Mouse (Mus musculus) limb, embryonic 14.5 days (tissue): Measurements from ENCODE around the gene Slc25a35. TPM values are rescaled to one million over a fixed set of nuclear protein-coding genes. Genes with fewer than 3 reads are reported as not detected.
"Not testable (repeated sequence)": the region's sequence is repeated elsewhere in the genome, so short reads cannot be mapped to it uniquely, and the experiment has no call there.

Experiments
- ATAC-seq: fragments of 200-750 bp; cut with Nextera tagmentation; 2 replicates; pipeline ENCODE4 v1.8.0; 2017; ENCODE audit warnings: low read depth, moderate number of reproducible peaks, moderate TSS enrichment; ENCODE audit not compliant: low FRiP score
- DNase-seq: peaks from one replicate; pipeline ENCODE4 v3.0.0-alpha.2; 2015; ENCODE audit warnings: low spot score
- H3K27ac ChIP-seq: fragments of 300-500 bp; sonication (generic); replicated peaks from 2 replicates; pipeline ENCODE4 v1.5.1; 2014; ENCODE audit warnings: low read depth, mild to moderate bottlenecking, low read length, moderate library complexity, mixed read lengths
- H3K27me3 ChIP-seq: fragments of 300-500 bp; sonication (generic); 2 replicates; pipeline ENCODE4 v1.6.1; 2014; ENCODE audit warnings: low read length, mixed read lengths; ENCODE audit not compliant: control insufficient read depth, insufficient read depth
- H3K36me3 ChIP-seq: fragments of 300-500 bp; sonication (generic); 2 replicates; pipeline ENCODE4 v1.6.1; 2014; ENCODE audit warnings: mild to moderate bottlenecking, low read length, moderate library complexity, mixed read lengths; ENCODE audit not compliant: control insufficient read depth, insufficient read depth
- H3K4me1 ChIP-seq: fragments of 300-500 bp; sonication (generic); 2 replicates; pipeline ENCODE4 v1.6.1; 2014; ENCODE audit warnings: antibody characterized with exemption, low read length, mixed read lengths; ENCODE audit not compliant: control insufficient read depth, insufficient read depth
- H3K4me2 ChIP-seq: fragments of 300-500 bp; sonication (generic); replicated peaks from 2 replicates; pipeline ENCODE4 v1.6.1; 2014; ENCODE audit warnings: low read depth, mild to moderate bottlenecking, low read length, moderate library complexity; ENCODE audit not compliant: severe bottlenecking
- H3K4me3 ChIP-seq: fragments of 300-500 bp; sonication (generic); replicated peaks from 2 replicates; pipeline ENCODE4 v1.5.1; 2014; ENCODE audit warnings: low read length
- H3K9ac ChIP-seq: fragments of 300-500 bp; sonication (generic); 2 replicates; pipeline ENCODE4 v1.6.1; 2014; ENCODE audit warnings: mild to moderate bottlenecking, low read depth, low read length, moderate library complexity; ENCODE audit not compliant: severe bottlenecking
- H3K9me3 ChIP-seq: fragments of 300-500 bp; sonication (generic); 2 replicates; pipeline ENCODE4 v1.6.1; 2016; ENCODE audit warnings: low read length; ENCODE audit not compliant: control insufficient read depth
- POLR2A ChIP-seq: fragments of 200-500 bp; IDR thresholded peaks from 2 replicates; pipeline ENCODE4 v1.8.0; 2012; ENCODE audit warnings: inconsistent platforms, mild to moderate bottlenecking, moderate library complexity, borderline replicate concordance; ENCODE audit not compliant: insufficient read depth, insufficient read length; ENCODE audit errors: extremely low read depth
- WGBS: fragments of 180-500 bp; shearing (Covaris S2); extraction: QIAGEN DNeasy Blood & Tissue Kit; methylation state at CpG from one replicate; pipeline ENCODE4 v1.1.7; 2014; 5-methylcytosine and 5-hydroxymethylcytosine counted together
- polyA plus RNA-seq, 2 experiments: library from polyadenylated mRNA; depleted of rRNA in 1 of 2; stranded (reverse) in 1 of 2; unstranded in 1 of 2; fragments of >200 nt; fragmentation: Nextera tagmentation in 1 of 2; extraction: Ambion mirVana in 1 of 2; gene quantifications; 2 replicates each; pipeline versions ENCODE4 v1.2.1 to v1.2.3; 2012 to 2014

The Slc25a35 gene
- polyA plus RNA-seq, 2 experiments: 2.8 to 4.7 TPM

DNA sequence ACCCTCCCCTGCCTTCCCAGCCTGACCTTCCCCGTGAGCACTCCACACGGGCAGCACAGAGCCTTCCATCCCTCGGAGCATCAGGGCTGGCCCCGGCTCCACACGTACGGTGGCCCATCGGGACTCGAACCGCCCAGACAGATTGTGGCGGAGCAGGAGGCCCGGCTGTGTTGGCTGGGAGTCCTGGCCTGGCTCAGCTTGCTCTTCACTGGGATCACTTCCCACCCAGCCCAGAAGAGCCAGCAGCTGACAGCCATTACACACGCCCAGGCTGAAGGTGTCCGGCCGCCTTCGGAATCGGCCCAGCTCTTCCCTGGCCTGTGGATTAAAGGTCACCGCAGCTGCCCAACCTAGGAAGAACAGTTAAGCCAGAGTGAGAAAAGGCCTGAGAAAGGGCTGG is 20.4 kb downstream of the Slc25a35 start:
- ATAC-seq: no peak
- no peak for TF ChIP-seq POLR2A
- DNase-seq: no peak
- Histone ChIP-seq H3K9ac (no peak overlapping the region), H3K27ac (no peak overlapping the region), H3K4me2 (no peak overlapping the region), H3K4me3 (no peak overlapping the region), H3K27me3 (no peaks in the 10 kb centered on the region), H3K36me3 (peaks cover 61% of the 10 kb centered on the region), H3K9me3 (no peaks in the 10 kb centered on the region), H3K4me1 (no peaks in the 10 kb centered on the region)
- WGBS: 91% methylated on average over 17 of the region's 17 CpGs

GRCm38 (mm10) chr11:68993122-68993521 is 25.2 kb downstream of the Slc25a35 start:
- 91% methylated on average over 7 of the region's 7 CpGs for WGBS
- Histone ChIP-seq H3K27me3 (no peaks in the 10 kb centered on the region), H3K9ac (no peak overlapping the region), H3K4me2 (no peak overlapping the region), H3K27ac (no peak overlapping the region), H3K36me3 (peaks cover 91% of the 10 kb centered on the region), H3K4me1 (no peaks in the 10 kb centered on the region), H3K9me3 (no peaks in the 10 kb centered on the region), H3K4me3 (no peak overlapping the region)
- ATAC-seq: no peak
- no peak for TF ChIP-seq POLR2A
- DNase-seq: no peak

DNA sequence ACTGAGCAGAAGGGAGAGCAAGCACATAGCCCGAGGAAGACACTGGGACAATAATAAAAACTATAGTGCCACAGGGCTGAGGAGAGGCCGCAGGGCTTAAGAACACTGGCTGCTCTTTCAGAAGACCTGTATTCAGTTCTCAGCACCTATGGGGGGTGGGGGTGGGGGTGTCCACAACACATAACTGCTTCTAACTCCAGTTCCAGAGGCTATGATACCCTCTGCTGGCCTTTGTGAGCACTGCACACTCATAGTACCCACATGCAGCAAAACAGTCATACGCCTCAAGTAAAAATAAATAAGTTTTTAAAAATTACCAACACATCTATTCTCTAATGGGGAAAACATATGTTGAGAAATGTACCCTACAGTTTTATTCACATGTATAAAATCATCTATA is 26.4 kb downstream of the Slc25a35 start:
- 91% methylated on average over 3 of the region's 3 CpGs for WGBS
- Histone ChIP-seq H3K9ac (no peak overlapping the region), H3K27me3 (no peaks in the 10 kb centered on the region), H3K4me3 (no peak overlapping the region), H3K4me1 (no peaks in the 10 kb centered on the region), H3K27ac (no peak overlapping the region), H3K9me3 (no peaks in the 10 kb centered on the region), H3K36me3 (peaks cover 92% of the 10 kb centered on the region), H3K4me2 (no peak overlapping the region)
- ATAC-seq (no peak), DNase-seq (no peak)
- no peak for TF ChIP-seq POLR2A

- no peak overlapping the region for H3K4me2 ChIP-seq
- 95% methylated on average over 4 of the region's 4 CpGs for WGBS
Observed at GRCm38 (mm10) chr11:68997080-68997479, 29.1 kb downstream of the Slc25a35 start.

DNA sequence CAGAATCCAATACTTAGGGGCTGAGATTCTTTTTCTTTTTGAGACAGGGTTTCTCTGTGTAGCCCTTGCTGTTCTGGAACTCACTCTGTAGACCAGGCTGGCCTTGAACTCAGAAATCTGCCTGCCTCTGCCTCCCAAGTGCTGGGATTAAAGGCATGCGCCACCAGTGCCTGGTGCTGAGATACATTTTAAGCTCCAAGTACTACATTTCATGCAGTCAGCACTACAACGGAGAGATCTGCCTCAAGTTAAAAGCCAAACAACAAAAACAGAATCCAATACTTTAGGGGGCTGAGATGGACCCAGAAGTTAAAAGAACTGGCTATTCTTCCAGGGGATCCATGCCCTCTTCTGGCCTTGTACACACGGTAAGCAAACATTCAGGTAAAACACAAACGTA is 34.9 kb downstream of the Slc25a35 start:
- DNase-seq, H3K9ac ChIP-seq, H3K9me3 ChIP-seq, H3K4me2 ChIP-seq, H3K27ac ChIP-seq, H3K4me1 ChIP-seq, H3K27me3 ChIP-seq, ATAC-seq, H3K4me3 ChIP-seq: not testable (repeated sequence)
- H3K36me3 ChIP-seq: peaks cover 56% of the 10 kb centered on the region
- 94% methylated on average over 4 of the region's 4 CpGs for WGBS

More at GRCm38 (mm10) chr11:68997080-68997479, 29.1 kb downstream of the Slc25a35 start:
- Histone ChIP-seq H3K36me3 (peaks cover 94% of the 10 kb centered on the region), H3K27ac (no peak overlapping the region), H3K27me3 (no peaks in the 10 kb centered on the region), H3K9me3 (no peaks in the 10 kb centered on the region), H3K4me3 (no peak overlapping the region), H3K4me1 (no peaks in the 10 kb centered on the region), H3K9ac (no peak overlapping the region)
- ATAC-seq: no peak
- no peak for DNase-seq
- no peak for TF ChIP-seq POLR2A

- WGBS: 63% methylated on average over 4 of the region's 4 CpGs
- H3K27ac ChIP-seq: no peak overlapping the region
- H3K4me3 ChIP-seq: no peak overlapping the region
- H3K27me3 ChIP-seq: no peaks in the 10 kb centered on the region
- no peak overlapping the region for H3K9ac ChIP-seq
- TF ChIP-seq POLR2A: no peak
- DNase-seq (no peak), ATAC-seq (no peak)
- H3K4me2 ChIP-seq: no peak overlapping the region
- H3K36me3 ChIP-seq: peaks cover 48% of the 10 kb centered on the region
- H3K9me3 ChIP-seq: no peaks in the 10 kb centered on the region
- peaks cover 6% of the 10 kb centered on the region for H3K4me1 ChIP-seq
Observed at GRCm38 (mm10) chr11:69003592-69003991, 35.7 kb downstream of the Slc25a35 start.
